Mouse (Mus musculus): Measurements from ENCODE around the gene Mon1b. TPM values are rescaled to one million over a fixed set of nuclear protein-coding genes. Genes with fewer than 3 reads are reported as not detected.

Mon1b gene
- polyA plus RNA-seq, 1 experiment = 8.8 TPM

DNA sequence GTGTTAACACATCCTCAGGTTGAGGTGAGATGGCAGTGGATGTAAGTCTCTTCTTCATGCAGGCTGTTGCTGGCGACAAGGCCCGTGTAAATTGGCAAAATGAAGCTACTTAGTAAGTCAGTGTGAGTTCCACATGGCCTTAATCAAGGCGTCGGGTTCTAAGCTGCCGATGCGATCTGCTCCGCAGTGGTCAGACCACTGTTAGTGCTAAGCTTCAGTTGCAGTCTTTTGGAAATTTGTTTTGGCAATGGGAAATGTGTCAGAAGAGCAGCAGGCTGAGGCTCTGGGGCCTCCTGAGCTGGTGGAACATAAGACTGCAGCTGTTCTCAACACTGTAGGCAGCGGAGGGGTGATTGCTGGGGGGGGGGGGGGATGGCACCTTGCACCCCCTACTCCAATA, 30.6 kb downstream of the Mon1b start:
- no peaks in the 10 kb centered on the region for H3K4me1 ChIP-seq (ENCODE audit: control insufficient read depth, insufficient read depth, low read length)
- no peak overlapping the region for H3K4me3 ChIP-seq (ENCODE audit: low read depth, low read length)
- TF ChIP-seq POLR2A (IDR thresholded peaks at IDR 0.05; ENCODE audit: insufficient read depth, low read length) (no peak), EP300 (IDR thresholded peaks at IDR 0.05; ENCODE audit: insufficient read depth, low read depth, low read length) (no peak), CTCF (IDR thresholded peaks at IDR 0.05; ENCODE audit: low read depth, low read length) (no peak)
- H3K9me3 ChIP-seq (replicated peaks; ENCODE audit: control insufficient read depth, insufficient read depth, low read length, poor library complexity, severe bottlenecking) = no peaks in the 10 kb centered on the region
- H3K27ac ChIP-seq (ENCODE audit: insufficient read depth, low read length) = no peak overlapping the region
- H3K36me3 ChIP-seq (ENCODE audit: control insufficient read depth, insufficient read depth, low read length, poor library complexity, severe bottlenecking) = no peaks in the 10 kb centered on the region
- H3K9ac ChIP-seq (ENCODE audit: low read depth, poor library complexity, severe bottlenecking) = no peak overlapping the region
- no peaks in the 10 kb centered on the region for H3K27me3 ChIP-seq (ENCODE audit: control insufficient read depth, insufficient read depth, low read length, poor library complexity, severe bottlenecking)

DNA sequence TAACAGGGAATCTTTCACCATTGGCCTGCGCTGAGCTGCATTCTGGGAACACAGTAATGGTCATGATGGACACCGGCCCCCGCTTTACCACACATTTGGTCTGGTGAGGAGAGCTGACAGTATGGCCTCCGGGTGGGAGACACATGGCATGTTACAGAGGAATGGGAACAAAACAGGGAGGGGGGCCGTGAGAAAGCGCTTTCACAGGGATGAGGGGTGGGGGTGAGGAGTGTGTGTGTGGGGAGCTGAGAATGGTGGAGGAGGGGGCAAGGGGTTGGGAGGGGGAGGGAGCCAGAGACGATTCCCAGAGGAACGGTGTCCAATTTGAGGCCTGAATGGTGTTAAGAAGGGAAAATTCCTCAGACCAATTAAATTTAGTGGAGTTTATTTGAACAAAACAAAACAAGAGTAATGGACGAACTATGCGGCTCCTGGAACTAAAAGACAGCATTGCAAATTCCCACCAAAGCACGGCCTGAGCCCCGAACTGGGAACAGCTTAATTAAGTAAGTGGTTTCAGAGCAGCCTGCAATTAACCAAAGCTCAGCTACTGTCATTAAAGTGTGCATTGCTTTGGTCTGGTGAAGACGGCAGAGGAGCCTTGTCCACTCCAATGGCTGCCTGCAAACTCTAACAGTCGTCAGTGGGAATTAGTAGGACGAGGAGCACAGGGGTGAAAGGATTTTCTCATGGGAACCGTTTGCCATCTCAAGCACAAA, 31.5 kb downstream of the Mon1b start:
- Histone ChIP-seq H3K9me3 (replicated peaks; ENCODE audit: control insufficient read depth, insufficient read depth, low read length, poor library complexity, severe bottlenecking) (no peaks in the 10 kb centered on the region), H3K36me3 (ENCODE audit: control insufficient read depth, insufficient read depth, low read length, poor library complexity, severe bottlenecking) (no peaks in the 10 kb centered on the region), H3K27ac (ENCODE audit: insufficient read depth, low read length) (no peak overlapping the region), H3K9ac (ENCODE audit: low read depth, poor library complexity, severe bottlenecking) (no peak overlapping the region), H3K4me1 (ENCODE audit: control insufficient read depth, insufficient read depth, low read length) (no peaks in the 10 kb centered on the region), H3K27me3 (ENCODE audit: control insufficient read depth, insufficient read depth, low read length, poor library complexity, severe bottlenecking) (no peaks in the 10 kb centered on the region; the same call in 1 of the 2 replicates), H3K4me3 (ENCODE audit: low read depth, low read length) (no peak overlapping the region)
- no peak for TF ChIP-seq CTCF (IDR thresholded peaks at IDR 0.05; ENCODE audit: low read depth, low read length)
- TF ChIP-seq EP300 (IDR thresholded peaks at IDR 0.05; ENCODE audit: insufficient read depth, low read depth, low read length) = no peak

DNA sequence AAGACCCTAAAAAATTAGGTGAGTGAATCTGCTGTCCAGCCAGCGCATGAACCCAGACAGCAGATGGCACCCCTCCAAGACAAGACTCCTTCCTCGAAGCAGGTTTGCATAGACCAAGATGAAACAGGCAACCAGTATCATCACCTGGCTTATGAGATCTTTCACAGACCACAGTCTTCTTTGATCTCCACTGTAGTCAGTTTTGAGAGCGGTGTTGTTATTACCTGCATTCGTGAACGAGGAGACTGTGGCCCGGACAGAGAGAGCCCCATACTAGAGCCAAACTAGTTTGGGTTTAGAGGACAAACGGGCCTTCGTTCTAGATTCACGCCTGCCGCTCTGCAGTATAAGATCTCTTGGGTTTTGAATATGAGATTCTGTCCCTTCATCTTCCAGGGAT, 34.5 kb downstream of the Mon1b start:
- no peak overlapping the region for H3K4me3 ChIP-seq (ENCODE audit: low read depth, low read length)
- TF ChIP-seq POLR2A (IDR thresholded peaks at IDR 0.05; ENCODE audit: insufficient read depth, low read length) (no peak), CTCF (IDR thresholded peaks at IDR 0.05; ENCODE audit: low read depth, low read length) (no peak), EP300 (IDR thresholded peaks at IDR 0.05; ENCODE audit: insufficient read depth, low read depth, low read length) (no peak)
- H3K27me3 ChIP-seq (ENCODE audit: control insufficient read depth, insufficient read depth, low read length, poor library complexity, severe bottlenecking) = peaks cover 1% of the 10 kb centered on the region; the same call in 1 of the 2 replicates
- no peak overlapping the region for H3K9ac ChIP-seq (ENCODE audit: low read depth, poor library complexity, severe bottlenecking)
- H3K4me1 ChIP-seq (ENCODE audit: control insufficient read depth, insufficient read depth, low read length) = no peaks in the 10 kb centered on the region
- H3K27ac ChIP-seq (ENCODE audit: insufficient read depth, low read length) = no peak overlapping the region
- no peaks in the 10 kb centered on the region for H3K36me3 ChIP-seq (ENCODE audit: control insufficient read depth, insufficient read depth, low read length, poor library complexity, severe bottlenecking)
- H3K9me3 ChIP-seq (replicated peaks; ENCODE audit: control insufficient read depth, insufficient read depth, low read length, poor library complexity, severe bottlenecking) = no peaks in the 10 kb centered on the region

DNA sequence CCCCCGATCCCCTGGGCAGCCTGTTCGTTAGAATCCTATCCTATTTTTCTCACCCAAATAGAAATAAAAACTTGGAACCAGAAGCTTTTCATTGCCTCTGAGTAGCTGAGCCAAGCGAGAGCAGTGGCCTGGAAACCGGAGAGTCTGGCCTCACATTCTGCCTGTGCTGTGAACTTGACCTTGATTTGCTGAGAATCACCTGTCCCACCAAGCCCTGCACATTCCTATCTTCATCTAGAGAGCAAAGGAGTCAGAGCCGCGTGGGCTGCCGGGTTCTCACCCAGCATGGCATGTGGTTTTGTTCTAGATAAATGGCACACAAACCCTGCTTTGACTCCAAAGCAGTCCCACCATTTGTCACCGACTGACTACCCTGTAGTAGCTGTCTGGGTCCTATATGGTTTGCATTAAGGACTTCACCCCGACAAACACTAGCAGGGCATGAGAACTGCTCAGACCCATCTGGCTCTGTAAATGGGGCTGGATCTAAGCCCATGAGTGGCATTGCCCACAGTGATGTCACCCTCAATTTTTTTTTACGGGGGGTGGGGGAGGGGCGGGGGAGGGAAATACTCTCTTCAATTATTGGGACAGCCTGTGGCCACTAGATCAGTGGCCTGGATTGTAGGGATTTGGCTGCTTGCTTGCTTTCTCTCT, 37.3 kb downstream of the Mon1b start:
- Histone ChIP-seq H3K4me3 (ENCODE audit: low read depth, low read length) (no peak overlapping the region), H3K36me3 (ENCODE audit: control insufficient read depth, insufficient read depth, low read length, poor library complexity, severe bottlenecking) (no peaks in the 10 kb centered on the region), H3K9ac (ENCODE audit: low read depth, poor library complexity, severe bottlenecking) (no peak overlapping the region), H3K9me3 (replicated peaks; ENCODE audit: control insufficient read depth, insufficient read depth, low read length, poor library complexity, severe bottlenecking) (no peaks in the 10 kb centered on the region), H3K4me1 (ENCODE audit: control insufficient read depth, insufficient read depth, low read length) (no peaks in the 10 kb centered on the region), H3K27me3 (ENCODE audit: control insufficient read depth, insufficient read depth, low read length, poor library complexity, severe bottlenecking) (peaks cover 1% of the 10 kb centered on the region; the same call in 1 of the 2 replicates), H3K27ac (ENCODE audit: insufficient read depth, low read length) (no peak overlapping the region)
- TF ChIP-seq POLR2A (IDR thresholded peaks at IDR 0.05; ENCODE audit: insufficient read depth, low read length) (no peak), EP300 (IDR thresholded peaks at IDR 0.05; ENCODE audit: insufficient read depth, low read depth, low read length) (no peak), CTCF (IDR thresholded peaks at IDR 0.05; ENCODE audit: low read depth, low read length) (no peak)

DNA sequence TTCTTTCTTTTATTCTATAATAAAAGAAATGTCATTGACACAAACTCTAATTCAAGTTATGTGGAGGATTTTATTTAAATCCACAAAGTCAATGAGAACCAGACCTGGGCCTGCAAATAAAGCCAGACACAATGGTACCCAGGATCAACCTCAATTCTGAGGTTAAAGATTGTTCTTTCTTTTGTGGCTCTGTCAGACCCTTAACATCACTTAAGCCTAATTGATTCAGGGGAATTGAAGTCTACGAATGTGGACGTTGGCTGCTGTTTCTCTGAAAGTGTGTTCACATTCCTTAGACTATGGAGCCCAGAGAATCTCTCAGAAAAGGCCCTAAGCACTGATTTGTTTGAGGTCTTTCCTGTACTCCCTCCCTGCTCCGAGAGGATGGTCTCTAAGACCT, 37.9 kb downstream of the Mon1b start:
- Histone ChIP-seq H3K9me3 (replicated peaks; ENCODE audit: control insufficient read depth, insufficient read depth, low read length, poor library complexity, severe bottlenecking) (no peaks in the 10 kb centered on the region), H3K36me3 (ENCODE audit: control insufficient read depth, insufficient read depth, low read length, poor library complexity, severe bottlenecking) (no peaks in the 10 kb centered on the region), H3K27ac (ENCODE audit: insufficient read depth, low read length) (no peak overlapping the region), H3K4me3 (ENCODE audit: low read depth, low read length) (no peak overlapping the region), H3K4me1 (ENCODE audit: control insufficient read depth, insufficient read depth, low read length) (no peaks in the 10 kb centered on the region), H3K27me3 (ENCODE audit: control insufficient read depth, insufficient read depth, low read length, poor library complexity, severe bottlenecking) (peaks cover 1% of the 10 kb centered on the region; the same call in 1 of the 2 replicates), H3K9ac (ENCODE audit: low read depth, poor library complexity, severe bottlenecking) (no peak overlapping the region)
- TF ChIP-seq POLR2A (IDR thresholded peaks at IDR 0.05; ENCODE audit: insufficient read depth, low read length) = no peak
- TF ChIP-seq EP300 (IDR thresholded peaks at IDR 0.05; ENCODE audit: insufficient read depth, low read depth, low read length) = no peak
- TF ChIP-seq CTCF (IDR thresholded peaks at IDR 0.05; ENCODE audit: low read depth, low read length) = no peak

DNA sequence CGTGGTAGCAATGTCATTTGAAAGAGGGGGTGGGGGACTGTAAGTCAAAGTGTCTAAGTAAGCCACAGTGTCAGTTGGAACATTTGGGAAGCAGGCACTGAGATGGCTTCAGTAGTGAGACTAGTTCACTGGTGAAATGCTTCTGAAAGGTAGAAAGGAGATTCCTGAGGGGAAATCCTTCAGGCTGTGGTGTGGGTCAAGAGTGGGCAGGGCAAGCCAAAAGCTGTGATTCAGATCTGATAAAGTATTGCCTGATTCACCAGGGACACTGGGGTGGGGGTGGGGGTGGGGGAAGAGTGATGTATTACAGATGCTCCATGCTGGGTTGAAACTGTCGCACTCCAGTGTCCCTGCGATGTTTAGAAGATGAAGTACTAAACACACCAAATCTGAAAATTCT, 39.2 kb downstream of the Mon1b start:
- no peak overlapping the region for H3K4me3 ChIP-seq (ENCODE audit: low read depth, low read length)
- H3K36me3 ChIP-seq (ENCODE audit: control insufficient read depth, insufficient read depth, low read length, poor library complexity, severe bottlenecking) = no peaks in the 10 kb centered on the region
- H3K9ac ChIP-seq (ENCODE audit: low read depth, poor library complexity, severe bottlenecking) = no peak overlapping the region
- H3K9me3 ChIP-seq (replicated peaks; ENCODE audit: control insufficient read depth, insufficient read depth, low read length, poor library complexity, severe bottlenecking) = no peaks in the 10 kb centered on the region; the same call in 1 of the 2 replicates
- no peak overlapping the region for H3K27ac ChIP-seq (ENCODE audit: insufficient read depth, low read length)
- TF ChIP-seq POLR2A (IDR thresholded peaks at IDR 0.05; ENCODE audit: insufficient read depth, low read length) = no peak
- TF ChIP-seq CTCF (IDR thresholded peaks at IDR 0.05; ENCODE audit: low read depth, low read length) = no peak
- TF ChIP-seq EP300 (IDR thresholded peaks at IDR 0.05; ENCODE audit: insufficient read depth, low read depth, low read length) = no peak
- no peaks in the 10 kb centered on the region for H3K4me1 ChIP-seq (ENCODE audit: control insufficient read depth, insufficient read depth, low read length)
- peaks cover 1% of the 10 kb centered on the region; the same call in 1 of the 2 replicates for H3K27me3 ChIP-seq (ENCODE audit: control insufficient read depth, insufficient read depth, low read length, poor library complexity, severe bottlenecking)
